Mouse (Mus musculus): ENCODE data around the gene Gtf3a.
"Not testable (repeated sequence)": the region's sequence is repeated elsewhere in the genome, so short reads cannot be mapped to it uniquely, and the experiment has no call there.

DNA sequence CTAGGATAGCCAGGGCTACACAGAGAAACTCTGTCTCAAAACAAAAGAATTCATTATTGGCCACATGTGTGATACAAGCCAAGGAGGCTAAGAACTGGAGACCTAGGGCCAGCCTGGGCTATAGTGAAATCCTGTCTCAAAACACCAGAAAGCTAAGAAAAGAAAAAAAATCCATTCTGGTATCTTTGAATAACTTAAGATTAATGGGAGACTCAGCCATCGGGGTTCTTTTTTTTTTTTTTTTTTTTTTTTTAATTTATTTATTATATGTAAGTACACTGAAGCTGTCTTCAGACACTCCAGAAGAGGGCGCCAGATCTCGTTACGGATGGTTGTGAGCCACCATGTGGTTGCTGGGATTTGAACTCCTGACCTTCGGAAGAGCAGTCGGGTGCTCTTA, 31.1 kb upstream of the Gtf3a start:
- not testable (repeated sequence) for TF ChIP-seq POLR2A (IDR thresholded peaks at IDR 0.05; ENCODE audit: control insufficient read depth, low read depth, low read length); CTCF (IDR thresholded peaks at IDR 0.05; ENCODE audit: control insufficient read depth, insufficient read depth, insufficient replicate concordance, low read depth, low read length)

Data from testis, adult 2 months (tissue).